Mouse (Mus musculus): ENCODE data around the gene Gm14296. TPM values are rescaled to one million over a fixed set of nuclear protein-coding genes. Genes with fewer than 3 reads are reported as not detected.

The Gm14296 gene
- 10.0 and 13.5 TPM in 2 replicates for polyA plus RNA-seq (2015; fragmentation: Nextera tagmentation; extraction: Ambion mirVana)

GRCm38 (mm10) chr2:176927709-176928108, at the start of gene Gm14296:
Gene Gm14296 (minus strand): TSS chr2:176927809.

Other genes with a start within 250 kb of the Gm14296 start
- gene Gm14305, start 219.5 kb downstream of the Gm14296 start, polyA plus RNA-seq (2015; fragmentation: Nextera tagmentation; extraction: Ambion mirVana): 40.4 and 68.3 TPM in 2 replicates
- gene Gm14295, start 129.2 kb downstream of the Gm14296 start, polyA plus RNA-seq (2015; fragmentation: Nextera tagmentation; extraction: Ambion mirVana): 21.2 and 59.8 TPM in 2 replicates
- gene Gm14408, start 96.7 kb downstream of the Gm14296 start, polyA plus RNA-seq (2015; fragmentation: Nextera tagmentation; extraction: Ambion mirVana): not detected in 2 replicates
- 25.2 and 29.7 TPM in 2 replicates for gene Gm14419, start 73.1 kb upstream of the Gm14296 start, polyA plus RNA-seq (2015; fragmentation: Nextera tagmentation; extraction: Ambion mirVana)
- 0.22 TPM in 1 of 2 replicates, not detected in the other for gene Gm14401, start 146.5 kb upstream of the Gm14296 start, polyA plus RNA-seq (2015; fragmentation: Nextera tagmentation; extraction: Ambion mirVana)

Measured in adrenal gland, postnatal 0 days (tissue).